Mouse (Mus musculus) kidney, adult 11 months (tissue): ENCODE results near the gene 1700029P11Rik.

Experiments used
- DNase-seq: peaks from one replicate; pipeline ENCODE4 v3.0.0; 2022

Gene 1700029P11Rik

DNA sequence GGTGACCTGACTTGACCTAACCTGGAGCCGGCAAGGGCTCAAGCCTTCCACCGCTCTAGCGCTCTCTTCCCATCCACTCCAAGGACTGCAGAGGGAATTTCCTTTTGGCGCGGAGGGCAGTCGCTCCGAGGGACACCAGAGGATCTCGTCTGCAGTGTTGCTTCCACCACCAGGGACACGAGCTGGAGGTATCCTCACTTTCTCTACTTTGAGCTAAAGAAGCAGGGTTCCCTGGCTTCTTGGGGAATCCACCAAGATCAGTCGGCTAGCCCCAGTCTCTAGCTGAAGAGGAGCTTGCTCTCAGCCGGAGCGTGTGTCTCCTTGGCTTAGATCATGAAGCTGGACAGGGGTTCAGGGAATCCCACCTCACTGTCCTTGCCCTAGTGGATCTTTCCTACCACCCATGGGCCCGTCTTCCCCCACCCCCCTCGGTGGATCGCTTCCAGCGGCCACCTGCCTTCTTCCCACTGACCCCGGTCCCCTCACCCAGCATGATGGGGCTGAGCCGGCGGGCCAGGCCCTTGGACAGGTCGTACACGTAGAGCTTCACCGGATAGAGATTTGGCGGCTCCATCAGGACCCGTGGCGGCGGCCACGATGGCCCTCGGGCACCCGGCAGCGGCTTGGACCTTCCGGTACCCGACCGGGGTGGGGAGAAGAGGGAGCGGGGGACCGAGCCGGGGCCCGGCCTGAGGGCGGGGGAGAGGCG, 35.2 kb downstream of the 1700029P11Rik start:
- peak; percentile 29 for DNase-seq

DNA sequence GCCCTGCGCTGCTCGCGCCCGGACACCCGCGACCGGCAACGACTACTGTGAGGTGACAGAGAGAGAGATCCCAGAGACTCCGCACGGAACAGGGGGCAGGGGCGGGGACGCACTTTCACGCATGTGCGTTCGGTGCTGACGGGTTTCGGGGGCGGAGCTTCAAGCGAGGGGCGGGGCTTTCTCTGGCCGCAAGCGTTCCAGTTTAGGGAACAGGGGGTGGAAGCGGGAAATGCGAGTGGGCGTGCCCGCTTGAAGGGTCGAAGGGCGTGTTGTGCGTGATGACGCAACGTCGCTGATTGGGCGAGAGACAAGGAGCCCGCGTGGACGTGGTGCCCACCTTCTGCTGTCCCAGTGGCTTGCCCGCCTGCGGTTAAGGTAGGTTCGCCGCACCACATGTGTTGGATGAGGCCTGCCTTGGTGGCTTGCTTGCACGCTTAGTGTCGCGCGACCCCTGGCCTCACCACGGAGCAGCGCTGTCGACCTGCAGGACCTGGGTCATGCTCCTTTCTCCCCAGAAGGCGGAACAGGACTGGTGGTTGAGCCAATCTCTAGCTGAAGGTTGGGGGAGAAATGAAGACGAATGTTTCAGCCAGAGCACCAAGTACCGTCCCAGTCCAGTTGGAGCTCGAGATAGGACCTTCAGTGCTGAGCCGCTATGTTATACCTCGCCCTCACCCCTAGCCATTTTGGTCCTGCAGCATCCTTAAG, 35.9 kb downstream of the 1700029P11Rik start:
- DNase-seq, result peak; percentile 98

DNA sequence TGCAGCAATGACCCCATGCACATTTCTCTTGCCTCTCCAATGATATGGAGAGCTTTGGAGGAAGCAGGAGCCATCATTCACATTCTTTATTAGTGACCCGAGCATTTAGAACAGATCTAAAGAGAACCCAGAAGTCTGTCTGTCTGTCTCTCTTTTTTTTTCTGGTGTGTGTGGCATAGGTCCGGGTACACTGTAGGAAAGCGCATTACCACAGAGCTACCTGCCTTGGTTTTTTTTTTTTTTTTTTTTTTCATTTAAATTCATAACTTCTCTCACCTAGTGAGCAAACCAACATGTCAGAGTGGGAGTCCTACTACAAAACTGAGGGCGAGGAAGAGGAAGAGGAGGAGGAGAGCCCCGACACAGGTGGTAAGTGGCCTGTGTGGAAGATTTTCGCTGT, 36.5 kb downstream of the 1700029P11Rik start:
- DNase-seq, result no peak

DNA sequence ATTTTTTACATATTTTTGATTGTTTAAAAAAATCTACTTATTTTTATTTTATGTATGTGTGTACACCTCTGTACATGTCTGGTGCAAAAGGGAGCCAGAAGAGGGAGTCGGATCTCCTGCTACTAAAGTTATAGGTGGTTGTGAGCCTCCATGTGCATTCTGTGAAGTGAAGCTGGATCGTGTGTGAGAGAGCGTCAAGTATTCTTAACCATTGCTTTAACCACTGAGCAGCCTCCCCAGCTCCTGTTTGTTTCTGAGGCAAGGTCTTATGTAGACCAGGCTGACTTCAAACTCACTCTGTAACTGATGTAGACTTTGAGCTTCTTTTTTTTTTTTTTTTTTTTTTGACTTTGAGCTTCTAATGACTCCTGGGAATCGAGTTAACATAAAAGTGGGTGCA, 37.1 kb downstream of the 1700029P11Rik start:
- no peak for DNase-seq

DNA sequence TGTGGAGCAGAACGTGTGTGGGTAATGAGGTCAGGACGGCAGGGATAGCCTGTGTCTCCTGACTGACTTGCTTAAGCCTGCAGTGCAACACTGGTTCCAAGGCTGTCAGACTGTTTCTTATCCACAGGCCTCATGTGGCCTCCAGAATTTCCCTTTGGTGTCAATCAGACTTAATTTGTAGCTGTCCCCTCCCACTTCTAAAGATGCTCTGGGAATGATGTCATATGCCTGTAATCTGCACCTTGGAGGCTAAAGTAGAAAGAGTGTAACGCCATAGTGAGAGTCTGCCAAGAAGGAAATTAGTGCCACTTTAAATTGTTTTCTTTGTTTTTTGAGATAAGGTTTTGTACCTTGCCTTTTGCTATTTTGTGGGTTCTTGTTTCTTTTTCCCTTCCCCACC, 38.9 kb downstream of the 1700029P11Rik start:
- no peak for DNase-seq

DNA sequence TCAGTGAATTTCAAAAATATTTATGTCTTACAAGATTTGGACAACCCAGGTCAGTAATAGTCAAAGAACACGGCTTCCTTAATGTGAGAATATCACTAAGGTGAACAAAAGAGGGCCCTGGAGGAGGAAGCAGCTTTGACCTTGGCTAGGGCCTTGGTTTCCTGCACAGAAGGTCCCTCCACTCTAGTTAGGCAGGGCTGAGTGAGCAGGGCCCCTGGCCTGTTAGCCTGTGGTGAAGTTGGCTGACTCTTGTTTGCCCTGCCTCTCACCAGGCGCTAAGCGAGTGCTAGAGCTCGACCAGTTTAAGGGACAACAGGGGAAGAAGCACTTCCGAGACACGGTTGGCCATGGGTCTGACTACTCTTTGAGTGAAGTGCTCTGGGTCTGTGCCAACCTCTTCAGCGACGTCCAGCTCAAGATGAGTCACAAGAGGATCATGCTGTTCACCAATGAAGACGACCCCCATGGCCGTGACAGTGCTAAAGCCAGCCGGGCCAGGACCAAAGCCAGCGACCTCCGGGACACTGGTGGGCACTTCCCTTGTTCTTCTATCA, 42.3 kb downstream of the 1700029P11Rik start:
- no peak for DNase-seq

DNA sequence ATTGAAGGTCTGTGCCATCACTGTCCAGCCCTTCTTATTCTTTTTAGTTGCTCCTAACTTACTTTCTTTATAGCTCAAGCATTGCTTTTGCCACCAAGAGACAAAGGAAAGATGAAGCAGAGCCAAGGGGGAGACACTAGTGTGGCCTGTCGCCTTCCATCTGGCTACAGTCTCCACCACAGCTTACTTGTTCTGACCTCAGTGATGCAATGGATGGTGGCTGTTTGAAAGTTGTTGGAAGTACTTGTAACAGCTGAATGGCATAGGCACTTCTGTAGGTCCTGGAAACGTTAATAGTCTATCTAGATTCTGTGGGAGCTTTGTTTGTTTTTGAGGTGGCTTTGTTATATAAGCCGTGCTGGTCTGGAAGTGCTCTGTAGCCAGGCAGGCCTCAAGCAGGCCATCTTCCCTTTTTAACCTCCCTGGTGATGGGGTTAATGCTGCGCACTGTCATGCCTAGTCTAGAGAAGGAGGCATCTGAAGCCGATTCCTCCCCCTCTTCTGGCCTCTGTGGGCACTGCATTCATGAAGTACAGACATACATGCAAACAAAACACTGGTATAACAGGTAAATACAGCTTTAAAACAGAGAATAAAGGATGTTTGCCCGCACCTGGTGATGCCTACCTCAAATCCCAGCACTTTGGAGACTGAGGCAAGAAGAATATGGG, 43.8 kb downstream of the 1700029P11Rik start:
- DNase-seq, result no peak

DNA sequence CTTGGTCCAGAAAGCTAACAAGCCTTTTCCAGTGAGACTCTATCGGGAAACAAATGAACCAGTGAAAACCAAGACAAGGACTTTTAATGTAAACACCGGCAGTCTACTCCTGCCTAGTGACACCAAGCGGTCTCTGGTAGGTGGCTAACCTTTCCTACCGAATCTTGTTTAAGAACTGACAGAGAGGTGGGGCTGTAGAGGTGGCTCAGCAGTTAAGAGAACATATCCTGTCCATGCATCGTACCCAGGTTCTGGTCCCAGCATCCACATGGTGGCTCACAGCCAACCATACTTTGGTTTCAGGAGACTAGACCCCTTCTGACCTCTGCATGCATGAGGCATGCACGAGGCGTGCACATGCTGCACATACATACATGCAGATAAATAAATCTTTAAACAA, 46.9 kb downstream of the 1700029P11Rik start:
- DNase-seq, result no peak

DNA sequence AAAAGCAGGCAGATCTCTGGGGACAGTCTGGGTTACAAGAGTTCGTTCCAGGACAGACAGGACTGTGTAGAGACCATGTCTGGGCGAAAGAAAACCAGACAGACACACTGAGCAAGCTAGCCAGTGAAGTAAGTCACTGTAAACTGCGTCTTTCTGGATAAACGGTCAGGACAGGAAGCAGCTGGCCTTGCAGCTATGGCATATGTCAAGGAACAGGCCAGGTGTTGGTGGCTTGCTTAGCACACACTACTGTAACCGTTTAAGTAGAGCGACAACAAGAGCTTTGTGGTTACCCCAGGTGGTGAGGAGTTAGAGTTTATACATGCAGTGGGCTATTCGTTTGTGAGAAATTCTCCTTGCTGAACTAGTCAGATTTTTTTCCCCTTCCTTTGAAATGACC, 47.4 kb downstream of the 1700029P11Rik start:
- DNase-seq, result no peak
